Mouse (Mus musculus) liver, embryonic 14.5 days (tissue): Measurements from ENCODE around the gene Grik5. TPM values are rescaled to one million over a fixed set of nuclear protein-coding genes. Genes with fewer than 3 reads are reported as not detected.

Experiments used
- ATAC-seq: fragments of 200-750 bp; cut with Nextera tagmentation; 2 replicates; pipeline ENCODE4 v1.8.0; 2017; ENCODE audit warnings: moderate number of reproducible peaks, mild to moderate bottlenecking, moderate library complexity; ENCODE audit not compliant: insufficient read depth
- DNase-seq, 3 experiments: peaks; one replicate each; pipeline ENCODE4 v3.0.0-alpha.2; 2012 to 2013; ENCODE audit warnings: low read depth in 3 of 3, low spot score in 3 of 3
- H3K27ac ChIP-seq: fragments of 300-500 bp; sonication (generic); 2 replicates; pipeline ENCODE4 v1.5.1; 2014; ENCODE audit warnings: moderate library complexity, mild to moderate bottlenecking, control low read depth, inconsistent platforms
- H3K27me3 ChIP-seq: fragments of 300-500 bp; sonication (generic); 2 replicates; pipeline ENCODE4 v1.6.1; 2014; ENCODE audit warnings: mild to moderate bottlenecking, low read length, moderate library complexity; ENCODE audit not compliant: control insufficient read depth, insufficient read depth
- H3K36me3 ChIP-seq: fragments of 300-500 bp; sonication (generic); replicated peaks from 2 replicates; pipeline ENCODE4 v1.6.1; 2014; ENCODE audit warnings: low read depth; ENCODE audit not compliant: control insufficient read depth, insufficient read depth
- H3K4me1 ChIP-seq, 2 experiments: fragments of 200-500 bp in 1 of 2; fragments of 300-500 bp in 1 of 2; sonication (generic) in 1 of 2; replicated peaks; 2 replicates each; pipeline ENCODE4 v1.6.1; 2012 to 2014; ENCODE audit warnings: antibody characterized with exemption in 1 of 2, inconsistent platforms in 1 of 2, low read length in 1 of 2; ENCODE audit not compliant: control insufficient read depth in 2 of 2, insufficient read depth in 2 of 2
- H3K4me2 ChIP-seq: fragments of 300-500 bp; sonication (generic); 2 replicates; pipeline ENCODE4 v1.6.1; 2014; ENCODE audit warnings: low read depth, mild to moderate bottlenecking, control low read depth, moderate library complexity
- H3K4me3 ChIP-seq, 2 experiments: fragments of 200-500 bp in 1 of 2; fragments of 300-500 bp in 1 of 2; sonication (generic) in 1 of 2; 2 replicates each; pipeline ENCODE4 v1.5.1; 2012 to 2014; ENCODE audit warnings: low read depth in 2 of 2, low read length in 2 of 2, mild to moderate bottlenecking in 2 of 2, control low read depth in 1 of 2, inconsistent platforms in 1 of 2, moderate library complexity in 1 of 2; ENCODE audit not compliant: insufficient read depth in 1 of 2
- H3K9ac ChIP-seq: fragments of 300-500 bp; sonication (generic); replicated peaks from 2 replicates; pipeline ENCODE4 v1.6.1; 2014; ENCODE audit warnings: mild to moderate bottlenecking, control low read depth, moderate library complexity
- H3K9me3 ChIP-seq: fragments of 300-500 bp; sonication (generic); 2 replicates; pipeline ENCODE4 v1.6.1; 2016; ENCODE audit warnings: low read length, mixed read lengths; ENCODE audit not compliant: control insufficient read depth
- CTCF ChIP-seq: IDR thresholded peaks from 2 replicates; pipeline ENCODE4 v1.5.1; 2016; ENCODE audit warnings: antibody characterized with exemption, low read depth, control low read depth
- EP300 ChIP-seq: IDR thresholded peaks from 2 replicates; pipeline ENCODE4 v1.6.1; 2016; ENCODE audit warnings: antibody characterized with exemption, low read depth
- WGBS: fragments of 180-500 bp; shearing (Covaris S2); extraction: QIAGEN DNeasy Blood & Tissue Kit; methylation state at CpG from one replicate; pipeline ENCODE4 v1.1.7; 2014; ENCODE audit not compliant: insufficient replicate concordance; 5-methylcytosine and 5-hydroxymethylcytosine counted together
- polyA plus RNA-seq, 2 experiments: library from polyadenylated mRNA; depleted of rRNA in 1 of 2; stranded (reverse) in 1 of 2; unstranded in 1 of 2; fragments of >200 nt; fragmentation: Nextera tagmentation in 1 of 2; extraction: Ambion mirVana in 1 of 2; gene quantifications; 2 replicates each; pipeline versions ENCODE4 v1.2.1 to v1.2.3; 2012 to 2014

The Grik5 gene
- polyA plus RNA-seq, 2 experiments, result 0.37 to 4.9 TPM

GRCm38 (mm10) chr7:25026452-25026851, 45.7 kb downstream of the Grik5 start:
- WGBS, result 35% methylated on average over 7 of the region's 7 CpGs

GRCm38 (mm10) chr7:25025855-25026439, 46.2 kb downstream of the Grik5 start:
- Histone ChIP-seq H3K27ac (no peak overlapping the region), H3K4me3 (no peak overlapping the region), H3K4me1 (no peaks in the 10 kb centered on the region), H3K27me3 (no peaks in the 10 kb centered on the region), H3K9me3 (no peaks in the 10 kb centered on the region), H3K36me3 (no peaks in the 10 kb centered on the region), H3K4me2 (no peak overlapping the region), H3K9ac (no peak overlapping the region)
- no peak for DNase-seq
- ATAC-seq, result no peak
- TF ChIP-seq EP300 (no peak), CTCF (peak; percentile 38; the same call in 1 of the 2 replicates)
- 49% methylated on average over 10 of the region's 10 CpGs for WGBS

More at GRCm38 (mm10) chr7:25026452-25026851, 45.7 kb downstream of the Grik5 start:
- DNase-seq (no peak), ATAC-seq (no peak)
- Histone ChIP-seq H3K4me2 (no peak overlapping the region), H3K27ac (no peak overlapping the region), H3K9me3 (no peaks in the 10 kb centered on the region), H3K27me3 (no peaks in the 10 kb centered on the region), H3K9ac (no peak overlapping the region), H3K4me1 (no peaks in the 10 kb centered on the region), H3K36me3 (no peaks in the 10 kb centered on the region), H3K4me3 (no peak overlapping the region)
- TF ChIP-seq EP300, result no peak
- TF ChIP-seq CTCF, result no peak

- DNase-seq (no peak), ATAC-seq (no peak)
- Histone ChIP-seq H3K9ac (no peak overlapping the region), H3K27ac (no peak overlapping the region), H3K4me1 (no peaks in the 10 kb centered on the region), H3K4me3 (no peak overlapping the region), H3K27me3 (peaks cover 43% of the 10 kb centered on the region), H3K36me3 (no peaks in the 10 kb centered on the region), H3K9me3 (no peaks in the 10 kb centered on the region), H3K4me2 (no peak overlapping the region)
- TF ChIP-seq CTCF (no peak), EP300 (no peak)
- WGBS, result 47% methylated on average over 7 of the region's 7 CpGs
Measured at GRCm38 (mm10) chr7:25011592-25011991, 60.6 kb downstream of the Grik5 start.

- no peak for DNase-seq
- peak overlapping the region in 1 of 2 experiments; percentile 26; a peak in 3 of 4 replicates for H3K4me3 ChIP-seq
- no peak for ATAC-seq
- no peak overlapping the region for H3K9ac ChIP-seq
- WGBS, result 3% methylated on average over 90 of the region's 97 CpGs
- H3K4me2 ChIP-seq, result peak overlapping the region; percentile 53
- H3K27ac ChIP-seq, result no peak overlapping the region
- no peaks in the 10 kb centered on the region for H3K36me3 ChIP-seq
- TF ChIP-seq CTCF (peak; percentile 75), EP300 (no peak)
- no peaks in the 10 kb centered on the region for H3K9me3 ChIP-seq
- H3K4me1 ChIP-seq, result no peaks in the 10 kb centered on the region
- peaks cover 53% of the 10 kb centered on the region for H3K27me3 ChIP-seq
Measured at GRCm38 (mm10) chr7:25010090-25010913, 61.8 kb downstream of the Grik5 start.

GRCm38 (mm10) chr7:25009099-25009700, 62.9 kb downstream of the Grik5 start:
- Histone ChIP-seq H3K36me3 (no peaks in the 10 kb centered on the region), H3K4me1 (no peaks in the 10 kb centered on the region), H3K4me3 (no peak overlapping the region), H3K27me3 (peaks cover 60% of the 10 kb centered on the region), H3K9me3 (no peaks in the 10 kb centered on the region), H3K4me2 (no peak overlapping the region), H3K9ac (no peak overlapping the region), H3K27ac (no peak overlapping the region)
- TF ChIP-seq CTCF (no peak), EP300 (no peak)
- 8% methylated on average over 20 of the region's 20 CpGs for WGBS
- DNase-seq, result no peak
- ATAC-seq, result no peak
